Mouse (Mus musculus): ENCODE results near the gene Zfp992.
"Not testable (repeated sequence)": the region's sequence is repeated elsewhere in the genome, so short reads cannot be mapped to it uniquely, and the experiment has no call there.

DNA sequence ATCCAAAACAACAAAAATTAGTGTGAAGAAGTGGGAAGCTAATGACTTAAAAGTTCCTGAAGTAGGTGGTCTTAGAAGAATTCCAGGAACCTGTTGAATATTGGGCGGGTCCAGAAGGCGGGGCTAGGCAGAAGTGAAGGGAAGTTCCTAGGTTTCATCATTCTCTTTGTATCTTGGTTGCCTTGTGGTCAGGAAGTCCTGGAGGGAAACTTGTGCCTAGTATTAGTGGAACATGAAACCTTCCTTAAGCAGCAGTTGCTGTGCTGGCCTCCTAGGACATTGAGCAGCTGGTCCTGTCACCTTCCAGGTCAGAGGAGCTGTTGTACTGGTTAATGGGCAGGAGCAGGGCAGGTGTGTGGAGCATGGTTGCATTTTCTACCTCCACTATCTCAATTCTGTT, 17.9 kb upstream of the Zfp992 start:
- not testable (repeated sequence) for TF ChIP-seq GATA1 (IDR thresholded peaks at IDR 0.05; ENCODE audit: borderline replicate concordance, low read length); FLI1 (IDR thresholded peaks at IDR 0.05; ENCODE audit: low read length)

All from megakaryocyte, embryonic 14.5 days (primary cell).